Mouse (Mus musculus) B cell, adult 2 months (primary cell): ENCODE data around the gene Rreb1.

Experiments used
- DNase-seq, 2 experiments: peaks; one replicate each; pipeline ENCODE4 v3.0.0; 2022

Rreb1 gene

GRCm38 (mm10) chr13:37992638-37993371 is 214.6 kb downstream of the Rreb1 start:
- peak in 1 of 2 experiments; percentile 23 for DNase-seq

- peak in 1 of 2 experiments; percentile 23 for DNase-seq
These were observed 215.1 kb downstream of the Rreb1 start for GRCm38 (mm10) chr13:37993376-37993703.

GRCm38 (mm10) chr13:37993704-37994404 is 215.7 kb downstream of the Rreb1 start, which contains the start of gene Ssr1:
Gene Ssr1 (minus strand): TSS chr13:37994217.
- peak; percentile 97 to 98 for DNase-seq

GRCm38 (mm10) chr13:37994405-37994749 is 216.2 kb downstream of the Rreb1 start:
- DNase-seq, result no peak

GRCm38 (mm10) chr13:37999713-38000112 is 221.5 kb downstream of the Rreb1 start:
- DNase-seq, result no peak
